Mouse (Mus musculus) heart, postnatal 0 days (tissue): ENCODE results near the gene Lsm11. TPM values are rescaled to one million over a fixed set of nuclear protein-coding genes. Genes with fewer than 3 reads are reported as not detected.

Source experiments
- ATAC-seq: fragments of 200-750 bp; cut with Nextera tagmentation; 2 replicates; pipeline ENCODE4 v1.8.0; 2017; ENCODE audit warnings: low read depth, moderate number of reproducible peaks, moderate library complexity; ENCODE audit not compliant: insufficient read depth
- DNase-seq: peaks from one replicate; pipeline ENCODE4 v3.0.0-alpha.2; 2016; ENCODE audit warnings: low spot score
- H3K27ac ChIP-seq: fragments of 300-500 bp; sonication (generic); 2 replicates; pipeline ENCODE4 v1.5.1; 2014; ENCODE audit warnings: low read depth, mild to moderate bottlenecking
- H3K27me3 ChIP-seq: fragments of 300-500 bp; sonication (generic); 2 replicates; pipeline ENCODE4 v1.6.1; 2014; ENCODE audit warnings: low read length, mixed read lengths; ENCODE audit not compliant: control insufficient read depth, insufficient read depth
- H3K36me3 ChIP-seq: fragments of 300-500 bp; sonication (generic); replicated peaks from 2 replicates; pipeline ENCODE4 v1.6.1; 2014; ENCODE audit warnings: low read length, mixed read lengths; ENCODE audit not compliant: control insufficient read depth, insufficient read depth
- H3K4me1 ChIP-seq: fragments of 300-500 bp; sonication (generic); 2 replicates; pipeline ENCODE4 v1.6.1; 2014; ENCODE audit warnings: antibody characterized with exemption; ENCODE audit not compliant: control insufficient read depth, insufficient read depth
- H3K4me2 ChIP-seq: fragments of 300-500 bp; sonication (generic); 2 replicates; pipeline ENCODE4 v1.6.1; 2014; ENCODE audit warnings: low read depth, mild to moderate bottlenecking, low read length, moderate library complexity
- H3K4me3 ChIP-seq: fragments of 300-500 bp; sonication (generic); 2 replicates; pipeline ENCODE4 v1.5.1; 2014; ENCODE audit warnings: low read depth, low read length
- H3K9ac ChIP-seq: fragments of 300-500 bp; sonication (generic); replicated peaks from 2 replicates; pipeline ENCODE4 v1.6.1; 2014; ENCODE audit warnings: low read depth, low read length, mixed read lengths
- H3K9me3 ChIP-seq: fragments of 300-500 bp; sonication (generic); replicated peaks from 2 replicates; pipeline ENCODE4 v1.6.1; 2016; ENCODE audit warnings: low read length; ENCODE audit not compliant: control insufficient read depth
- CTCF ChIP-seq: IDR thresholded peaks from 2 replicates; pipeline ENCODE4 v1.5.1; 2016; ENCODE audit warnings: antibody characterized with exemption, control low read depth, low read depth
- EP300 ChIP-seq: IDR thresholded peaks from 2 replicates; pipeline ENCODE4 v1.6.1; 2016; ENCODE audit warnings: antibody characterized with exemption, low read depth
- WGBS: fragments of 180-500 bp; shearing (Covaris S2); extraction: QIAGEN DNeasy Blood & Tissue Kit; methylation state at CpG from one replicate; pipeline ENCODE4 v1.1.7; 2014; 5-methylcytosine and 5-hydroxymethylcytosine counted together
- polyA plus RNA-seq: library from polyadenylated mRNA; unstranded; fragments of >200 nt; fragmentation: Nextera tagmentation; extraction: Ambion mirVana; gene quantifications from 2 replicates; pipeline ENCODE4 v1.2.1, GENCODE M21; 2015
- total RNA-seq: library from RNA; depleted of rRNA; stranded (reverse); fragments of >200 nt; gene quantifications from 2 replicates; pipeline ENCODE4 v1.2.3, GENCODE M21; 2014; ENCODE audit warnings: low replicate concordance

Lsm11 gene
- total and polyA plus RNA-seq, 2 experiments from 2014 or later, result 3.4 to 13.5 TPM

- H3K4me2 ChIP-seq, result no peak overlapping the region
- WGBS, result 69% methylated on average over 3 of the region's 3 CpGs
- no peaks in the 10 kb centered on the region for H3K9me3 ChIP-seq
- no peaks in the 10 kb centered on the region for H3K27me3 ChIP-seq
- H3K9ac ChIP-seq, result no peak overlapping the region
- H3K4me1 ChIP-seq, result peaks cover 3% of the 10 kb centered on the region; the same call in 1 of the 2 replicates
- no peak overlapping the region for H3K27ac ChIP-seq
- no peak for ATAC-seq
- H3K36me3 ChIP-seq, result no peaks in the 10 kb centered on the region
- peak; percentile 42 for TF ChIP-seq CTCF
- no peak for TF ChIP-seq EP300
- no peak for DNase-seq
- H3K4me3 ChIP-seq, result no peak overlapping the region
Observed at GRCm38 (mm10) chr11:45959598-45959997, 14.9 kb upstream of the Lsm11 start.

GRCm38 (mm10) chr11:45955127-45955627, 10.4 kb upstream of the Lsm11 start, which contains the start of gene Thg1l:
Thg1l (minus strand) TSS chr11:45955494.
- peak within 1 kb of the TSS; percentile 58 for H3K9ac ChIP-seq
- peak within 1 kb of the TSS; percentile 85 for H3K4me3 ChIP-seq
- under 1% methylated on average over 32 of the region's 32 CpGs for WGBS
- H3K27ac ChIP-seq, result peak within 1 kb of the TSS; percentile 78; the same call in 1 of the 2 replicates
- H3K9me3 ChIP-seq, result no peaks in the 10 kb centered on the region
- DNase-seq (peak; percentile 91), ATAC-seq (peak; percentile 98)
- H3K4me1 ChIP-seq, result peaks cover 5% of the 10 kb centered on the region; the same call in 1 of the 2 replicates
- peaks cover 11% of the 10 kb centered on the region for H3K36me3 ChIP-seq
- peak within 1 kb of the TSS; percentile 67 for H3K4me2 ChIP-seq
- no peaks in the 10 kb centered on the region for H3K27me3 ChIP-seq
- TF ChIP-seq EP300, result peak; percentile 77; the same call in 1 of the 2 replicates
- no peak for TF ChIP-seq CTCF

GRCm38 (mm10) chr11:45947491-45947890, 2.8 kb upstream of the Lsm11 start:
- Histone ChIP-seq H3K9me3 (no peaks in the 10 kb centered on the region), H3K27me3 (no peaks in the 10 kb centered on the region), H3K27ac (no peak overlapping the region), H3K36me3 (peaks cover 29% of the 10 kb centered on the region), H3K4me2 (no peak overlapping the region), H3K9ac (no peak overlapping the region), H3K4me1 (peaks cover 4% of the 10 kb centered on the region; the same call in 1 of the 2 replicates), H3K4me3 (no peak overlapping the region)
- TF ChIP-seq CTCF, result no peak
- no peak for TF ChIP-seq EP300
- 70% methylated on average over 2 of the region's 2 CpGs for WGBS
- DNase-seq, result no peak
- ATAC-seq, result no peak

- ATAC-seq (no peak), DNase-seq (no peak)
- TF ChIP-seq CTCF (no peak), EP300 (no peak)
- H3K4me1 ChIP-seq, result peaks cover 4% of the 10 kb centered on the region; the same call in 1 of the 2 replicates
- 75% methylated on average over 4 of the region's 4 CpGs for WGBS
- H3K27me3 ChIP-seq, result no peaks in the 10 kb centered on the region
- peaks cover 26% of the 10 kb centered on the region for H3K36me3 ChIP-seq
- no peaks in the 10 kb centered on the region for H3K9me3 ChIP-seq
- H3K4me3 ChIP-seq, result no peak overlapping the region
- no peak overlapping the region for H3K27ac ChIP-seq
- H3K9ac ChIP-seq, result no peak overlapping the region
- H3K4me2 ChIP-seq, result no peak overlapping the region
Observed at GRCm38 (mm10) chr11:45946796-45947195, 2.1 kb upstream of the Lsm11 start.

GRCm38 (mm10) chr11:45943891-45944642, 668 bp downstream of the Lsm11 start:
- Histone ChIP-seq H3K4me1 (peaks cover 4% of the 10 kb centered on the region; the same call in 1 of the 2 replicates), H3K4me3 (peak overlapping the region; percentile 81), H3K27ac (peak overlapping the region; percentile 36), H3K4me2 (peak overlapping the region; percentile 97), H3K27me3 (no peaks in the 10 kb centered on the region), H3K9me3 (no peaks in the 10 kb centered on the region), H3K9ac (peak overlapping the region; percentile 70), H3K36me3 (peaks cover 11% of the 10 kb centered on the region; the same call in 1 of the 2 replicates)
- ATAC-seq (peak; percentile 42), DNase-seq (no peak)
- TF ChIP-seq EP300, result no peak
- WGBS, result under 1% methylated on average over 49 of the region's 49 CpGs
